Mouse (Mus musculus): Measurements from ENCODE around the gene Olfr99. TPM values are rescaled to one million over a fixed set of nuclear protein-coding genes. Genes with fewer than 3 reads are reported as not detected.
"Not testable (repeated sequence)": the region's sequence is repeated elsewhere in the genome, so short reads cannot be mapped to it uniquely, and the experiment has no call there.

The Olfr99 gene
- not detected in 2 replicates for polyA plus RNA-seq (2012)

DNA sequence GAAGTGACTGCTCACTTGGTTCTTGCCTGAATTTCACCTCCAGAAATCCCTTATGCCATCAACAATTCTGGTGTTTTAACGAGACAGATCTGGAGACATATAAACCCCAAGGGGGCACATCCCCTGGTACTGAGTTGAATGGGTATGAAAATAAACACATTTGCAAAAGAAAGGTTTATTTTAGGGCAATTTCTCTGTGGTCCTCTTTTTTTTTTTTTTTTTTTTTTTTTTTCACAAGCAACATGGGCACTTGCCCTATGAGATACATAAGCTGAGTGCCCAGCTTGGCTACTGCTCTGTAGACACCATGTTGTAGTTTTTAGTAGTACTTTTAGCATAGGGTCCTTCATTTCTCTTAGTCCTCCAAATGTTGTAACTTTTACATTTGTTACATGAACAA lies at the start of gene Olfr99:
Gene Olfr99, minus strand, starts transcription at position 101 of the 400 bp plus-strand sequence.
- no peak for TF ChIP-seq GATA1 (IDR thresholded peaks at IDR 0.05; ENCODE audit: low read length)

DNA sequence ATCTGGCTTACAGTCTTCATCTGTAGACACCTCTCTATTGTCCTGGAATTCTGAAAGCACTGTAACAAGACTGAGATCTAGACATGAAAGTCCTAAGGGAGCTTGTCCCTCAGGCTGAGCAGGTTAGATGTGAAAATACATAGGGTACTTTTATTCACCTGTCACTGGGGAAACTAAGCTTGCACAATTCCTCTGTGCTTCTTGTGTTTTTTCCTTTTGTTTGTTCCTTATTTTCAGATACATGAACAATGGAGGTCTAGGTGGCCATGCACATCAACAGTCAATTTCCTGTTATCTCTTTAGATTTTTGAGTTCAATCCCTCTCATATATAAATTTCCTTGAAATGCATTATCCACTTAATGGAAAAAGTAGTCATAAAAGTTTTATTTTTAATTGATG lies 33.7 kb upstream of the Olfr99 start, which contains the start of gene Olfr102:
Gene Olfr102, minus strand, starts transcription at position 101 of the 400 bp plus-strand sequence.
- no peak for TF ChIP-seq GATA1 (IDR thresholded peaks at IDR 0.05; ENCODE audit: low read length)

DNA sequence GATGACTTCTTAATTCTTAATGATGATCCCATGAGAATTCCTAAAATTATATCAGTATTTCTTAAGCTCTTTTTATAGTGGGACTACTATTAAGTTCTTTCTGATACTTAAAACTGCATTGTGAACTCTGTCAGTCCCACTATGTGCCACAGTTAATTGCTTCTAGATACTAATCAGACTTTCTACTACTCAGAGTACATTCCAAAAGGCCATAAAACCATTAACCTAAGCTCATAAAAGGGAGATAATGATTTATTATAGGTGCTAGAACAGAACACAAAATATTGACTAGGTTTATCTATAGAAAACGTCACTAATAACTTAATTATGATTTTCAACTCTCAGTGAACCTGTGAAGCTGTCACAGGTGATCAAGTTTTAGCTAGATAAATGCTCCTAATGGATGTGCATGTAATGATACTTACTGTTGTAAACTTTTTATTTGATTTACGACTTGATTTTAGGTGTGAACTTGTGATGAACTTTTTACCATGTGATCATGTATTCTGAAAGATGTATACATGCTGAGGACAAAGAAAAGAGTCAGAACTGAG lies 27.0 kb upstream of the Olfr99 start:
- TF ChIP-seq GATA1 (IDR thresholded peaks at IDR 0.05; ENCODE audit: low read length): no peak

DNA sequence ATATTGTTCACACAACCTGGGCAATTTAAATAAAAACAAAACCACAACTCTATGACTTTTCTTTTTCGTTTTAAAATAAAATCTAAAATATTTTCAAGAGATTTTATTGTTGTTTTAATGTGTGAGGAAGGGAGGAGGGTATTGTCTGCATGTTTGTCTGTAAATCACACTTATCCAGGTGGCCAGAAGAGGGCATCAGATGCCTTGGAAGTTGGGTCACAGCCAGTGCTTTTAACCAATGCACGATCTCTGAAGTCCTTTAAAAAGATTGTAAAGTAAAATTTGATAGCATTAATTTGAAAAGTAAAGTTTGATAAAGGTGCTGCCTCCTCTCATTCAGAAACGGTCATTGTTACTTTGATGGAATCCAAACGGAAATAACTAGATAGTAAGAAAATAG lies 25.2 kb upstream of the Olfr99 start:
- TF ChIP-seq GATA1 (IDR thresholded peaks at IDR 0.05; ENCODE audit: low read length): no peak

DNA sequence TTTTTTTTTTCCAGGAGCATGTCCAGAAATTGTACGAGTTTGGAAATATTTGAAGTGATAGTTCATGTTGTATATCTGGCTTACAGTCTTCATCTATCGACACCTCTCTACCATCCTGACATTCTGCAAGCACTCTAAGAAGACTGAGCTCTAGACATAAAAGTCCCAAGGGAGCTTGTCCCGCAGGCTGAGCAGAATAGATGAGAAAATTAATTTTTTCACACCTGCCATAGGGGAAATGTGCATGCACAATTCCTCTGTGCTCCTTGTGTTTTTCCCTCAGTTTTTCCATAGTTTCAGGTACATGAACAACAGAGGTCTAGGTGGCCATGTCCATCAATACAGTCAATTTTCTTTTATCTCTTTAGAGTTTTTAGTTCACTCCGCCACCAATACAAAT lies 21.0 kb upstream of the Olfr99 start, which contains the start of gene Olfr101:
Gene Olfr101, minus strand, starts transcription at position 101 of the 400 bp plus-strand sequence.
- TF ChIP-seq GATA1 (IDR thresholded peaks at IDR 0.05; ENCODE audit: low read length): no peak

DNA sequence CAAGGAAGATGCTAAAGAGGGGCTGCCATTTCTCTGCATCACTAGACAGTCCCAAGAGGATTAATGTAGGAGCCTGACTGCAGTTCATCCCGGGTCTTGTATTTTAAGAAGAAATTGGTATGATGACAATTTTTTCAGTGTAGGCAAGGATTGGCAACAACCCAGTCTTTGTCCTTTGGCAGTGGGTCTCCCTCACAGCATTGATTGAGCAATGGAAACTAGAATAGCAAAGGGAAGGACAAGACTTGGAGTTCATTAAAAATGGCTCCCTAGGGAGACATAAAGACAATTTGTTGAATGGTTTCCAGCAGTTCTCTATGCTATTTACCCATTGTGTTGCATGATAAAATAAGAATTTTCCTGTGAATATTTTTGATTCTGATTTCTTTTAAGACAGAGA lies 2.9 kb downstream of the Olfr99 start:
- TF ChIP-seq GATA1 (IDR thresholded peaks at IDR 0.05; ENCODE audit: low read length): no peak

DNA sequence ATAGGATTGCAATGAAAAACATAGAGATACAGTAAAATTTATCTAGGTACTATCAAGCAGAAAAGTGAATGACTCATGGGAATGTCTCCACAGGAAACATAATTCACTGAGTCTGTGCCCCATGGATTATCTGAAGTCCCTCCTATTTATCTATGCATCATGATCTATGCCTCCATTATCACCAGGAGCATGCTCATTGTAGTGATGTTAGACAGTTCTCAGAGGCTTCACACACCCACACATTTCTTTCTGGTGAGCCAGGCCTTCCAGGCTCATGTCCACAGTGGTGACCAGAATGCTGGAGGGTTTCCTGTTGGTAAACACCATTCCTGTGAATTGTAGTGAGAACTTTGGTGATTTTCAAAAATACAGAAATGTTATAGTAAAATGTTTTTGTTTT lies 6.7 kb downstream of the Olfr99 start:
- no peak for TF ChIP-seq GATA1 (IDR thresholded peaks at IDR 0.05; ENCODE audit: low read length)

DNA sequence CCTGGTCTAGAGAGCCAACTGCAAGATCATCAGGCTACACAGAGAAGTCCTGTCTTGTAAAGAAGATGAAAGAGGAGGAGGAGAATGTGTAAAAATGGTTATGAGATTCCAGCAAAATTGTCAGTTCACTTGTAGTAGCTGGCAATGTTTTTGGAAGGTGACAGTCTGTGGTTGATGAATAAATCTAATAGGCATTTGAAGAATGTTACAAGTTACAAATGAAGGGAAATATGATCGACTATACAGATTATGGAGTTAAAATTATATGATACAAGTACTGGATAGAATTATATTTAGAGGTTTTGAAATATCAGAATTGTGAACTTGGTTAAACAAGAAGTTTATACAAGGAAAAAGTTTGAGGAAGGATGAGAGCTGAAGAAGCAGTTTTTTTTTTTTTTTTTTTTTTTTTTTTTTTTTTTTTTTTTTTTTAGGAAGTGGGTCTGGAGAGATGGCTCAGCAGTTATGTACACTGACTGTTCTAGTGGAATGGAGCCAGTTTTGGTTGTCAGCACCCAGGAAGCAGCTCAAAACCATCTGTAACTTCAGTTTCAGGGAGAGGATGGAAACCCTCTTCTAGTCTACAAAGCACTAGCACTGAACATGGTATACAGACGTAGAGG lies 7.5 kb downstream of the Olfr99 start:
- TF ChIP-seq GATA1 (IDR thresholded peaks at IDR 0.05; ENCODE audit: low read length): no peak

DNA sequence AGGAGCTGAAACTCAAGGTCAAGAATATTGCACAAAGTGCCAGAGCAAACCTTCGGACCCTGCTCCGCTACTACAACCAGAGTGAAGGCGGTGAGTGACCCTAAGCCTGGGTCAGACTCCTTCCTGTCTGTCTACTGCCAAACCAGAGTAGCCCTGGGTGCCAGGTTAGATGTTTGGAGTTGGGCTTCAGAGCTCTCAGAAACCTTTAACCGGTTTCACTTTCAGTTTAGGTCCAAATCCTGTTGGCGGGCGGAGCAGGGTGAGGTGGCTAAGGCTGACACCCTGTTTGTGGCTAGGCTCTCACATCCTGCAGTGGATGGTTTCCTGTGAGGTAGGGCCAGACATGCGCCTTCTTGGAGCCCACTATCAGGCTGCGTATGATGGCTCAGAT lies 12.6 kb downstream of the Olfr99 start:
- no peak for TF ChIP-seq GATA1 (IDR thresholded peaks at IDR 0.05; ENCODE audit: low read length)

DNA sequence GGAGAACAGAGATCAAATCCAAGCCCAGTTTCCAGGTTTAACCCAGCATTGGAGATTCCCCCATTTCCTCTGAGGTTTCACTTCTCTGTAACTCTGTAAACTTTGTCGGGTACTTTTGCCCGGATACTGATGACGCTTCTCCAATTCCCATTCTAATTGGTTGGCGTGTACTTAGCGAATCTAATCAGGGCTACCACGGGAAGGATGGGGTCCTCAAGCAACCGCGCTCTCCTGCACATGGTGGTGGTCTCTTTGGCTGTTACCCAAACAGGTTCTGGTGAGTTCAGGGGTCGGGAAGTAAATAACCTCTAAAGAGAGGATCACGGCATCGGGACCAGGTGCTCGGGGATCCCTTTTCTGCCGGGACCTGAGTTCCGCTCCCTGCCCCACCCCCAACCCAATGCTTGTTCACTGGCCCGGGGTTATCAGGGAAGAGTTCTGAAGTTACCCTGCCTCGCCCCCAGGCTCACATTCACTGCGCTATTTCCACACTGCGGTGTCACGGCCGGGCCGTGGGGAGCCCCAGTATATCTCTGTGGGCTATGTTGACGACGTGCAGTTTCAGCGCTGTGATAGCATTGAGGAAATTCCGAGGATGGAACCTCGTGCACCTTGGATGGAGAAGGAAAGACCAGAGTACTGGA lies 13.1 kb downstream of the Olfr99 start, which contains the start of gene H2-M3:
Gene H2-M3, plus strand, starts transcription at position 163 of the 644 bp plus-strand sequence.
- TF ChIP-seq GATA1 (IDR thresholded peaks at IDR 0.05; ENCODE audit: low read length): no peak

DNA sequence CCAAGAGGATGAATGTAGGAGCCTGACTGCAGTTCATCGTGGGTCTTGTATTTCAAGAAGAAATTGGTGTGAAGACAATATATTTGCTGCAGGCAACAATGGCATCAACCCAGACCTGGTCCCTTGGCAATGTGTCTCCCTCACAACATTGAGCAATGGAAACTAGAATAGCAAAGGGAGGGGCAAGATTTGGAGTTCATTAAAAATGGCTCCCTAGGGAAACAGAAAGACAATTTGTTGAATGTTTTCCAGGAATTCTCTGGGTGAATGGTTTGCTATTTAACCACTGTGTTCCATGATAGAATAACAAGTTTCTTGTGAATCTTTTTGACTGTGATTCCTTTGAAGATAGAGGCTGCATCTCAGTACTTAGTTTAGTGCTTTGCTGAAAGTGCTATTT lies 19.6 kb downstream of the Olfr99 start, which contains the start of gene Olfr98:
Gene Olfr98, minus strand, starts transcription at position 124 of the 400 bp plus-strand sequence.
- TF ChIP-seq GATA1 (IDR thresholded peaks at IDR 0.05; ENCODE audit: low read length): no peak

DNA sequence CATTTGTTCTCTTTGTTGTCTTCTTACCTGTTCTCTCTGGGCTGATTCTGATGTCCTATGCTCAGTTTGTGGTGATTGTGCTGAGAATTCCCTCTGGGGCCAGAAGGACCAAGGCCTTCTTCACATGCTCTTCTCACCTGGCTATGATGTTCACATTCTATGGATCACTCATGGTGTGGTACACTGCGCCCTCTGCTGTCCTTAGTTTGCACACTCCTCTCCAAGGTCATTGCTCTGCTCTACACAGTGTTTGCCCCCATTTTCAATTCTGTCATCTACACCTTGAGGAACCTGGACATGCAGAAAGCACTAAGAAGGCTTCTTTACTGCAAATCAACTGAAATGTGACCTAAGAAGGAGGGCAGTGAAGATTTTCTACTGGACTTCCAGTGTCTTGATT lies 32.7 kb downstream of the Olfr99 start:
- TF ChIP-seq GATA1 (IDR thresholded peaks at IDR 0.05; ENCODE audit: low read length): no peak

DNA sequence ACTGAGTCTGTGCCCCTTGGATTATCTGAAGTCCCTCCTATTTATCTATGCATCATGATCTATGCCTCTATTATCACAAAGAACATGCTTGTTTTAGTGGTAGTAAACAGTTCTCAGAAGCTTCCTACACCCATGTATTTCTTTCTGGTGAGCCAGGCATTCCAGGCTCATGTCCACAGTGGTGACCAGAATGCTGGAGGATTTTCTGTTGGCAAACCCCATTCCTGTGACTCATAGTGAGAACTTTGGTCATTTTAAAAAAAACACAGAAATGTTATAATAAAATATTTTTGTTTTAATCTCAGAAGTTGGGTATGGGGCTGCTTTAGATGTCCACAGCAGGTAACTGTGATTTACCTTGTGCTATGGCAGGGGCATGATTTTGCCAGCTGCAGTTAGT lies 33.8 kb downstream of the Olfr99 start:
- TF ChIP-seq GATA1 (IDR thresholded peaks at IDR 0.05; ENCODE audit: low read length): no peak

DNA sequence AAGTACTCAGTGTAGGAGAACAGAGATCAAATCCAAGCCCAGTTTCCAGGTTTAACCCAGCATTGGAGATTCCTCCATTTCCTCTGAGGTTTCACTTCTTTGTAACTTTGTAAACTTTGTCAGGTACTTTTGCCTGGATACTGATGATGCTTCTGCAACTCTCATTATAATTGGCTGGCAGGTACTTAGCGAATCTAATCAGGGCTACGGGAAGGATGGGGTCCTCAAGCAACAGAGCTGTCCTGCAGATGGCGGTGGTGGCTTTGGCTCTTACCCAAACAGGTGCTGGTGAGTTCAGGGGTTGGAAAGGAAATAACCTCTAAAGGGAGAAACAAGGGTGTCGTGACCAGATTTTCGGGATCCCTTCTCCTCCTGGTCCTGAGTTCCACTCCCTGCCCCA lies 36.5 kb downstream of the Olfr99 start:
- no peak for TF ChIP-seq GATA1 (IDR thresholded peaks at IDR 0.05; ENCODE audit: low read length)

DNA sequence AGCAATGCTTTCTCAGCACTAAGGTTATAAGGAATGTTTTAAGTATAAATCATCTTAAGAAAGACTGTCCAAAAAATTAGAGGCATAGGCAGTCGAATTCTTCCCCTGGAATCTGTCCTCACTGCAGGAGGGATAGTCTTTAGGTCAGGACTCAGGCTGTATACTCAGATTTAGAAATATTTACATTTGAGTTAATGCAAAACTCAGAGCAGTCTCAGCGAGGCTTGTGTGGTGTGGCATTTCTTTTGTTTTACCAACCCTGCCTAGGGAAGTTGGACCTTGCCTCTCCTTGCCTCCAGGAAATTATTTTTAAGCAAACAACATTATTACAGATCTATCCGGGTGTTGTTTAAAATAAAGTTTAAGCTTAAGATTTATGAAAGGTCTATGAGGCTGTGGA lies 41.1 kb downstream of the Olfr99 start:
- TF ChIP-seq GATA1 (IDR thresholded peaks at IDR 0.05; ENCODE audit: low read length): no peak

DNA sequence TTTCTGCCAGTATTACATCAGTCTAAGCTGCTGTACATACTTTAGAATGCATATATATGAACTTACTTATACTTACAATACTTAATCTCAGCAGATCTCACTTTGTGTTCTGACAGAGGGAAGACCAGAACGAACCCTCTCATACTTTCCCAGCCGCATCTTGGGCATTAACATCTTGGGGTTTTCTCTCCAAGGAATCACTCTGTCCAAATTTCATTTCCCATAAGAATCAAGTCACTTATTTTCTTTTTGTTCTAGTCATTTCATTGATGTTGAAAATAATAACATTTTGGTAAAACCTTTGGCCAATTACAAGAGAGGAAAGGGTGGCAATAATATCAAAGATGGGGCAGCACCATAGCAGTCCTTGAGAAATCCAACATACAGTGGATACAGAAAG lies 46.0 kb downstream of the Olfr99 start, which contains the start of gene Olfr97:
Gene Olfr97, minus strand, starts transcription at position 101 of the 400 bp plus-strand sequence.
- not testable (repeated sequence) for TF ChIP-seq GATA1 (IDR thresholded peaks at IDR 0.05; ENCODE audit: low read length)

Other genes starting within 250 kb of the Olfr99 start
- gene Gabbr1, start 237.5 kb downstream of the Olfr99 start, polyA plus RNA-seq (2012): 20.1 and 23.9 TPM in 2 replicates
- not detected in 2 replicates for gene Olfr90, start 195.0 kb downstream of the Olfr99 start, polyA plus RNA-seq (2012)
- gene Olfr91, start 185.2 kb downstream of the Olfr99 start, polyA plus RNA-seq (2012): not detected in 2 replicates
- gene Olfr92, start 163.4 kb downstream of the Olfr99 start, polyA plus RNA-seq (2012): not detected in 2 replicates
- gene Olfr93, start 122.0 kb downstream of the Olfr99 start, polyA plus RNA-seq (2012): not detected in 2 replicates
- not detected in 2 replicates for gene Ubd, start 89.6 kb downstream of the Olfr99 start, polyA plus RNA-seq (2012)
- not detected in 2 replicates for gene Olfr94, start 82.5 kb downstream of the Olfr99 start, polyA plus RNA-seq (2012)
- gene Olfr95, start 70.3 kb downstream of the Olfr99 start, polyA plus RNA-seq (2012): not detected in 2 replicates
- not detected in 2 replicates for gene Olfr96, start 63.3 kb downstream of the Olfr99 start, polyA plus RNA-seq (2012)
- not detected in 2 replicates for gene Olfr97, start 46.1 kb downstream of the Olfr99 start, polyA plus RNA-seq (2012)
- gene Olfr98, start 19.7 kb downstream of the Olfr99 start, polyA plus RNA-seq (2012): not detected in 2 replicates
- not detected in 2 replicates for gene H2-M3, start 13.2 kb downstream of the Olfr99 start, polyA plus RNA-seq (2012)
- gene Olfr101, start 20.9 kb upstream of the Olfr99 start, polyA plus RNA-seq (2012): not detected in 2 replicates
- gene Olfr102, start 33.6 kb upstream of the Olfr99 start, polyA plus RNA-seq (2012): not detected in 2 replicates
- gene Olfr103, start 56.2 kb upstream of the Olfr99 start, polyA plus RNA-seq (2012): not detected in 2 replicates
- gene Olfr104-ps, start 76.1 kb upstream of the Olfr99 start, polyA plus RNA-seq (2012): not detected in 2 replicates
- gene Olfr105-ps, start 95.6 kb upstream of the Olfr99 start, polyA plus RNA-seq (2012): not detected in 2 replicates
- not detected in 2 replicates for gene Olfr106-ps, start 106.9 kb upstream of the Olfr99 start, polyA plus RNA-seq (2012)
- not detected in 2 replicates for gene Olfr107, start 115.8 kb upstream of the Olfr99 start, polyA plus RNA-seq (2012)
- gene Olfr108, start 162.0 kb upstream of the Olfr99 start, polyA plus RNA-seq (2012): not detected in 2 replicates
- not detected in 2 replicates for gene Olfr109, start 175.5 kb upstream of the Olfr99 start, polyA plus RNA-seq (2012)
- not detected in 2 replicates for gene H2-M2, start 200.1 kb upstream of the Olfr99 start, polyA plus RNA-seq (2012)
- gene Olfr110, start 209.0 kb upstream of the Olfr99 start, polyA plus RNA-seq (2012): not detected in 2 replicates
- not detected in 2 replicates for gene Olfr111, start 224.6 kb upstream of the Olfr99 start, polyA plus RNA-seq (2012)

Data from G1E-ER4 (cell line).